Mouse (Mus musculus) midbrain, embryonic 16.5 days (tissue): ENCODE results near the gene Usp49. TPM values are rescaled to one million over a fixed set of nuclear protein-coding genes. Genes with fewer than 3 reads are reported as not detected.

ENCODE experiments used
- ATAC-seq: fragments of 200-750 bp; cut with Nextera tagmentation; 2 replicates; pipeline ENCODE4 v1.8.0; 2017; ENCODE audit warnings: moderate TSS enrichment
- H3K27ac ChIP-seq: fragments of 300-500 bp; sonication (generic); 2 replicates; pipeline ENCODE4 v1.5.1; 2014; ENCODE audit warnings: mild to moderate bottlenecking, low read length, mixed read lengths
- H3K27me3 ChIP-seq: fragments of 300-500 bp; sonication (generic); 2 replicates; pipeline ENCODE4 v1.6.1; 2014; ENCODE audit warnings: low read depth, low read length, mixed read lengths; ENCODE audit not compliant: control insufficient read depth, insufficient read depth
- H3K36me3 ChIP-seq: fragments of 300-500 bp; sonication (generic); 2 replicates; pipeline ENCODE4 v1.6.1; 2014; ENCODE audit warnings: mild to moderate bottlenecking, low read length, moderate library complexity, mixed read lengths; ENCODE audit not compliant: control insufficient read depth, insufficient read depth
- H3K4me1 ChIP-seq: fragments of 300-500 bp; sonication (generic); 2 replicates; pipeline ENCODE4 v1.6.1; 2014; ENCODE audit warnings: mild to moderate bottlenecking, low read length, mixed read lengths; ENCODE audit not compliant: control insufficient read depth, insufficient read depth
- H3K4me2 ChIP-seq: fragments of 300-500 bp; sonication (generic); 2 replicates; pipeline ENCODE4 v1.6.1; 2014; ENCODE audit warnings: mild to moderate bottlenecking, low read length, mixed read lengths
- H3K4me3 ChIP-seq: fragments of 300-500 bp; sonication (generic); 2 replicates; pipeline ENCODE4 v1.5.1; 2014; ENCODE audit warnings: low read depth, mild to moderate bottlenecking, low read length, moderate library complexity, mixed read lengths
- H3K9ac ChIP-seq: fragments of 300-500 bp; sonication (generic); 2 replicates; pipeline ENCODE4 v1.6.1; 2014; ENCODE audit warnings: low read depth, low read length, mixed read lengths
- H3K9me3 ChIP-seq: fragments of 300-500 bp; sonication (generic); replicated peaks from 2 replicates; pipeline ENCODE4 v1.6.1; 2014; ENCODE audit warnings: mild to moderate bottlenecking, low read length, mixed read lengths; ENCODE audit not compliant: control insufficient read depth, poor library complexity, severe bottlenecking
- WGBS: fragments of 180-500 bp; shearing (Covaris S2); extraction: QIAGEN DNeasy Blood & Tissue Kit; methylation state at CpG from one replicate; pipeline ENCODE4 v1.1.7; 2014; 5-methylcytosine and 5-hydroxymethylcytosine counted together
- polyA plus RNA-seq: library from polyadenylated mRNA; unstranded; fragments of >200 nt; fragmentation: Nextera tagmentation; extraction: Ambion mirVana; gene quantifications from 2 replicates; pipeline ENCODE4 v1.2.1, GENCODE M21; 2015

Gene Usp49
- polyA plus RNA-seq, 1 experiment from 2014 or later = 5.3 TPM

- H3K4me1 ChIP-seq = peaks cover 30% of the 10 kb centered on the region
- H3K36me3 ChIP-seq = no peaks in the 10 kb centered on the region
- ATAC-seq = no peak
- H3K27ac ChIP-seq = no peak overlapping the region
- no peaks in the 10 kb centered on the region for H3K9me3 ChIP-seq
- H3K4me3 ChIP-seq = no peak overlapping the region
- no peaks in the 10 kb centered on the region for H3K27me3 ChIP-seq
- H3K9ac ChIP-seq = no peak overlapping the region
- WGBS = 89% methylated on average over 3 of the region's 3 CpGs
- no peak overlapping the region for H3K4me2 ChIP-seq
Measured at GRCm38 (mm10) chr17:47691650-47692049, 61.2 kb downstream of the Usp49 start.

GRCm38 (mm10) chr17:47693671-47694441 lies 63.4 kb downstream of the Usp49 start:
- peak overlapping the region; percentile 78 for H3K4me3 ChIP-seq
- 37% methylated on average over 13 of the region's 13 CpGs for whole genome bisulfite sequencing
- no peak; the same call in 1 of the 2 replicates for ATAC-seq
- H3K36me3 ChIP-seq = no peaks in the 10 kb centered on the region
- peak overlapping the region; percentile 88 for H3K9ac ChIP-seq
- no peaks in the 10 kb centered on the region for H3K27me3 ChIP-seq
- peaks cover 21% of the 10 kb centered on the region for H3K4me1 ChIP-seq
- peak overlapping the region; percentile 82; the same call in 1 of the 2 replicates for H3K27ac ChIP-seq
- H3K4me2 ChIP-seq = peak overlapping the region; percentile 59
- H3K9me3 ChIP-seq = no peaks in the 10 kb centered on the region

GRCm38 (mm10) chr17:47694442-47694502 lies 63.8 kb downstream of the Usp49 start, which contains the start of gene Gm21981:
Gene Gm21981 (minus strand): TSS chr17:47694455.
- peak within 1 kb of the TSS; percentile 88 for H3K9ac ChIP-seq
- no peak for ATAC-seq
- H3K4me1 ChIP-seq = peaks cover 20% of the 10 kb centered on the region
- no peaks in the 10 kb centered on the region for H3K9me3 ChIP-seq
- H3K27ac ChIP-seq = peak within 1 kb of the TSS; percentile 82
- WGBS = 0% methylated on average over 3 of the region's 3 CpGs
- H3K36me3 ChIP-seq = peaks cover 2% of the 10 kb centered on the region; the same call in 1 of the 2 replicates
- H3K27me3 ChIP-seq = no peaks in the 10 kb centered on the region
- H3K4me2 ChIP-seq = peak within 1 kb of the TSS; percentile 59
- peak within 1 kb of the TSS; percentile 78 for H3K4me3 ChIP-seq

GRCm38 (mm10) chr17:47694503-47695336 lies 64.2 kb downstream of the Usp49 start, which contains the start of gene Prickle4:
Gene Prickle4 (minus strand): TSS chr17:47694736.
- peak; percentile 95 for ATAC-seq
- Histone ChIP-seq H3K27ac (peak within 1 kb of the TSS; percentile 82), H3K4me2 (peak within 1 kb of the TSS; percentile 59), H3K9me3 (no peaks in the 10 kb centered on the region), H3K9ac (peak within 1 kb of the TSS; percentile 88), H3K36me3 (peaks cover 3% of the 10 kb centered on the region; the same call in 1 of the 2 replicates), H3K27me3 (no peaks in the 10 kb centered on the region), H3K4me3 (peak within 1 kb of the TSS; percentile 78), H3K4me1 (peaks cover 16% of the 10 kb centered on the region)
- 1% methylated on average over 75 of the region's 82 CpGs for WGBS

- Histone ChIP-seq H3K27ac (peak overlapping the region; percentile 82), H3K27me3 (no peaks in the 10 kb centered on the region), H3K4me1 (peaks cover 10% of the 10 kb centered on the region), H3K4me3 (peak overlapping the region; percentile 78), H3K4me2 (peak overlapping the region; percentile 59), H3K9ac (peak overlapping the region; percentile 88), H3K9me3 (no peaks in the 10 kb centered on the region), H3K36me3 (peaks cover 3% of the 10 kb centered on the region; the same call in 1 of the 2 replicates)
- ATAC-seq = peak; percentile 16; the same call in 1 of the 2 replicates
- WGBS = 1% methylated on average over 11 of the region's 23 CpGs
Measured at GRCm38 (mm10) chr17:47695337-47695710, 64.8 kb downstream of the Usp49 start.

GRCm38 (mm10) chr17:47698156-47698555 lies 67.7 kb downstream of the Usp49 start:
- Histone ChIP-seq H3K36me3 (peaks cover 3% of the 10 kb centered on the region; the same call in 1 of the 2 replicates), H3K4me1 (peaks cover 10% of the 10 kb centered on the region), H3K27me3 (no peaks in the 10 kb centered on the region), H3K9ac (no peak overlapping the region), H3K9me3 (no peaks in the 10 kb centered on the region), H3K4me3 (no peak overlapping the region), H3K4me2 (no peak overlapping the region), H3K27ac (no peak overlapping the region)
- 91% methylated on average over 10 of the region's 10 CpGs for WGBS
- no peak for ATAC-seq

- WGBS = 76% methylated on average over 2 of the region's 2 CpGs
Measured at GRCm38 (mm10) chr17:47699055-47699454, 68.6 kb downstream of the Usp49 start.

GRCm38 (mm10) chr17:47701793-47702192 lies 71.3 kb downstream of the Usp49 start:
- Histone ChIP-seq H3K4me2 (no peak overlapping the region), H3K4me1 (no peaks in the 10 kb centered on the region), H3K27me3 (no peaks in the 10 kb centered on the region), H3K4me3 (no peak overlapping the region), H3K9ac (no peak overlapping the region), H3K27ac (peak overlapping the region; percentile 51), H3K9me3 (no peaks in the 10 kb centered on the region), H3K36me3 (peaks cover 9% of the 10 kb centered on the region; the same call in 1 of the 2 replicates)
- WGBS = 69% methylated on average over 9 of the region's 9 CpGs
- peak; percentile 62 for ATAC-seq

More at GRCm38 (mm10) chr17:47699055-47699454, 68.6 kb downstream of the Usp49 start:
- no peak overlapping the region for H3K4me2 ChIP-seq
- peaks cover 6% of the 10 kb centered on the region; the same call in 1 of the 2 replicates for H3K36me3 ChIP-seq
- no peak overlapping the region for H3K4me3 ChIP-seq
- no peak for ATAC-seq
- H3K27ac ChIP-seq = no peak overlapping the region
- no peaks in the 10 kb centered on the region for H3K27me3 ChIP-seq
- H3K9ac ChIP-seq = no peak overlapping the region
- H3K9me3 ChIP-seq = no peaks in the 10 kb centered on the region
- peaks cover 8% of the 10 kb centered on the region for H3K4me1 ChIP-seq
